Mouse (Mus musculus) midbrain, embryonic 16.5 days (tissue): ENCODE measurements around the gene Hist1h2bh. TPM values are rescaled to one million over a fixed set of nuclear protein-coding genes. Genes with fewer than 3 reads are reported as not detected.

Source experiments
- ATAC-seq: fragments of 200-750 bp; cut with Nextera tagmentation; 2 replicates; pipeline ENCODE4 v1.8.0; 2017; ENCODE audit warnings: moderate TSS enrichment
- H3K27ac ChIP-seq: fragments of 300-500 bp; sonication (generic); 2 replicates; pipeline ENCODE4 v1.5.1; 2014; ENCODE audit warnings: mild to moderate bottlenecking, low read length, mixed read lengths
- H3K27me3 ChIP-seq: fragments of 300-500 bp; sonication (generic); 2 replicates; pipeline ENCODE4 v1.6.1; 2014; ENCODE audit warnings: low read depth, low read length, mixed read lengths; ENCODE audit not compliant: control insufficient read depth, insufficient read depth
- H3K36me3 ChIP-seq: fragments of 300-500 bp; sonication (generic); 2 replicates; pipeline ENCODE4 v1.6.1; 2014; ENCODE audit warnings: mild to moderate bottlenecking, low read length, moderate library complexity, mixed read lengths; ENCODE audit not compliant: control insufficient read depth, insufficient read depth
- H3K4me1 ChIP-seq: fragments of 300-500 bp; sonication (generic); 2 replicates; pipeline ENCODE4 v1.6.1; 2014; ENCODE audit warnings: mild to moderate bottlenecking, low read length, mixed read lengths; ENCODE audit not compliant: control insufficient read depth, insufficient read depth
- H3K4me2 ChIP-seq: fragments of 300-500 bp; sonication (generic); 2 replicates; pipeline ENCODE4 v1.6.1; 2014; ENCODE audit warnings: mild to moderate bottlenecking, low read length, mixed read lengths
- H3K4me3 ChIP-seq: fragments of 300-500 bp; sonication (generic); 2 replicates; pipeline ENCODE4 v1.5.1; 2014; ENCODE audit warnings: low read depth, mild to moderate bottlenecking, low read length, moderate library complexity, mixed read lengths
- H3K9ac ChIP-seq: fragments of 300-500 bp; sonication (generic); 2 replicates; pipeline ENCODE4 v1.6.1; 2014; ENCODE audit warnings: low read depth, low read length, mixed read lengths
- H3K9me3 ChIP-seq: fragments of 300-500 bp; sonication (generic); replicated peaks from 2 replicates; pipeline ENCODE4 v1.6.1; 2014; ENCODE audit warnings: mild to moderate bottlenecking, low read length, mixed read lengths; ENCODE audit not compliant: control insufficient read depth, poor library complexity, severe bottlenecking
- WGBS: fragments of 180-500 bp; shearing (Covaris S2); extraction: QIAGEN DNeasy Blood & Tissue Kit; methylation state at CpG from one replicate; pipeline ENCODE4 v1.1.7; 2014; 5-methylcytosine and 5-hydroxymethylcytosine counted together
- polyA plus RNA-seq: library from polyadenylated mRNA; unstranded; fragments of >200 nt; fragmentation: Nextera tagmentation; extraction: Ambion mirVana; gene quantifications from 2 replicates; pipeline ENCODE4 v1.2.1, GENCODE M21; 2015

The Hist1h2bh gene
- polyA plus RNA-seq, 1 experiment from 2014 or later, result not detected

GRCm38 (mm10) chr13:23526312-23526711 is 16.9 kb downstream of the Hist1h2bh start:
- WGBS, result under 1% methylated on average over 17 of the region's 17 CpGs
- Histone ChIP-seq H3K4me3 (peak overlapping the region; percentile 35), H3K9ac (peak overlapping the region; percentile 40; the same call in 1 of the 2 replicates), H3K9me3 (no peaks in the 10 kb centered on the region), H3K4me2 (peak overlapping the region; percentile 60), H3K36me3 (no peaks in the 10 kb centered on the region), H3K4me1 (peaks cover 15% of the 10 kb centered on the region), H3K27me3 (no peaks in the 10 kb centered on the region), H3K27ac (peak overlapping the region; percentile 28; the same call in 1 of the 2 replicates)
- ATAC-seq, result peak; percentile 52; the same call in 1 of the 2 replicates

- no peaks in the 10 kb centered on the region for H3K27me3 ChIP-seq
- H3K4me1 ChIP-seq, result peaks cover 15% of the 10 kb centered on the region
- no peaks in the 10 kb centered on the region for H3K36me3 ChIP-seq
- WGBS, result 3% methylated on average over 10 of the region's 10 CpGs
- no peak overlapping the region for H3K27ac ChIP-seq
- no peak for ATAC-seq
- peak overlapping the region; percentile 35 for H3K4me3 ChIP-seq
- H3K4me2 ChIP-seq, result peak overlapping the region; percentile 60
- H3K9ac ChIP-seq, result no peak overlapping the region
- no peaks in the 10 kb centered on the region for H3K9me3 ChIP-seq
Measured at GRCm38 (mm10) chr13:23525901-23526300, 17.3 kb downstream of the Hist1h2bh start.

- Histone ChIP-seq H3K9ac (no peak overlapping the region), H3K4me2 (peak overlapping the region; percentile 10; the same call in 1 of the 2 replicates), H3K27ac (no peak overlapping the region), H3K4me1 (peaks cover 11% of the 10 kb centered on the region), H3K27me3 (no peaks in the 10 kb centered on the region), H3K9me3 (no peaks in the 10 kb centered on the region), H3K36me3 (no peaks in the 10 kb centered on the region), H3K4me3 (no peak overlapping the region; the same call in 1 of the 2 replicates)
- WGBS, result 10% methylated on average over 5 of the region's 5 CpGs
- no peak; the same call in 1 of the 2 replicates for ATAC-seq
Measured at GRCm38 (mm10) chr13:23524654-23525053, 18.5 kb downstream of the Hist1h2bh start.

- Histone ChIP-seq H3K9ac (no peak overlapping the region), H3K27me3 (no peaks in the 10 kb centered on the region), H3K4me3 (no peak overlapping the region), H3K9me3 (no peaks in the 10 kb centered on the region), H3K4me1 (peaks cover 13% of the 10 kb centered on the region), H3K27ac (no peak overlapping the region), H3K4me2 (no peak overlapping the region), H3K36me3 (no peaks in the 10 kb centered on the region)
- WGBS, result 55% methylated on average over 5 of the region's 5 CpGs
- ATAC-seq, result no peak
Measured at GRCm38 (mm10) chr13:23523976-23524375, 19.2 kb downstream of the Hist1h2bh start.

- WGBS, result under 1% methylated on average over 14 of the region's 14 CpGs
- no peak overlapping the region for H3K27ac ChIP-seq
- H3K9me3 ChIP-seq, result no peaks in the 10 kb centered on the region
- H3K36me3 ChIP-seq, result no peaks in the 10 kb centered on the region
- no peak overlapping the region for H3K9ac ChIP-seq
- H3K4me1 ChIP-seq, result peaks cover 12% of the 10 kb centered on the region; the same call in 1 of the 2 replicates
- peak overlapping the region; percentile 7; the same call in 1 of the 2 replicates for H3K4me3 ChIP-seq
- no peaks in the 10 kb centered on the region for H3K27me3 ChIP-seq
- ATAC-seq, result no peak
- peak overlapping the region; percentile 34 for H3K4me2 ChIP-seq
Measured at GRCm38 (mm10) chr13:23521703-23522102, 21.5 kb downstream of the Hist1h2bh start.

GRCm38 (mm10) chr13:23519416-23519815 is 23.8 kb downstream of the Hist1h2bh start:
- Histone ChIP-seq H3K27ac (peak overlapping the region; percentile 50; the same call in 1 of the 2 replicates), H3K9me3 (no peaks in the 10 kb centered on the region), H3K4me3 (peak overlapping the region; percentile 43), H3K27me3 (no peaks in the 10 kb centered on the region), H3K4me1 (peaks cover 10% of the 10 kb centered on the region; the same call in 1 of the 2 replicates), H3K9ac (no peak overlapping the region), H3K36me3 (no peaks in the 10 kb centered on the region), H3K4me2 (peak overlapping the region; percentile 75)
- peak; percentile 15; the same call in 1 of the 2 replicates for ATAC-seq
- WGBS, result under 1% methylated on average over 10 of the region's 10 CpGs

GRCm38 (mm10) chr13:23518885-23519284 is 24.3 kb downstream of the Hist1h2bh start:
- H3K9me3 ChIP-seq, result no peaks in the 10 kb centered on the region
- H3K4me2 ChIP-seq, result peak overlapping the region; percentile 75
- no peaks in the 10 kb centered on the region for H3K27me3 ChIP-seq
- no peaks in the 10 kb centered on the region for H3K36me3 ChIP-seq
- peak overlapping the region; percentile 43 for H3K4me3 ChIP-seq
- H3K27ac ChIP-seq, result peak overlapping the region; percentile 50; the same call in 1 of the 2 replicates
- peak; percentile 40; the same call in 1 of the 2 replicates for ATAC-seq
- 0% methylated on average over 6 of the region's 6 CpGs for WGBS
- H3K9ac ChIP-seq, result 0 out of 2 replicates have a peak overlapping the region, but pooled peaks have one; percentile 14
- peaks cover 10% of the 10 kb centered on the region; the same call in 1 of the 2 replicates for H3K4me1 ChIP-seq

- WGBS, result under 1% methylated on average over 6 of the region's 6 CpGs
- no peak overlapping the region for H3K27ac ChIP-seq
- no peaks in the 10 kb centered on the region for H3K36me3 ChIP-seq
- no peak overlapping the region for H3K9ac ChIP-seq
- H3K9me3 ChIP-seq, result no peaks in the 10 kb centered on the region
- H3K4me2 ChIP-seq, result peak overlapping the region; percentile 85
- peaks cover 10% of the 10 kb centered on the region; the same call in 1 of the 2 replicates for H3K4me1 ChIP-seq
- ATAC-seq, result no peak
- H3K4me3 ChIP-seq, result peak overlapping the region; percentile 51
- no peaks in the 10 kb centered on the region for H3K27me3 ChIP-seq
Measured at GRCm38 (mm10) chr13:23518295-23518603, 24.9 kb downstream of the Hist1h2bh start.

GRCm38 (mm10) chr13:23517603-23518294 is 25.4 kb downstream of the Hist1h2bh start:
- no peaks in the 10 kb centered on the region for H3K27me3 ChIP-seq
- H3K36me3 ChIP-seq, result no peaks in the 10 kb centered on the region
- peak overlapping the region; percentile 85 for H3K4me2 ChIP-seq
- H3K9me3 ChIP-seq, result no peaks in the 10 kb centered on the region
- peak overlapping the region; percentile 47; the same call in 1 of the 2 replicates for H3K27ac ChIP-seq
- H3K9ac ChIP-seq, result no peak overlapping the region
- H3K4me3 ChIP-seq, result peak overlapping the region; percentile 51
- peak; percentile 90 for ATAC-seq
- under 1% methylated on average over 27 of the region's 27 CpGs for WGBS
- H3K4me1 ChIP-seq, result peaks cover 10% of the 10 kb centered on the region; the same call in 1 of the 2 replicates
